Mouse (Mus musculus) forebrain, embryonic 10.5 days (tissue): ENCODE measurements around the gene Bcas1. TPM values are rescaled to one million over a fixed set of nuclear protein-coding genes. Genes with fewer than 3 reads are reported as not detected.
"Not testable (repeated sequence)": the region's sequence is repeated elsewhere in the genome, so short reads cannot be mapped to it uniquely, and the experiment has no call there.

Experiments used
- DNase-seq: peaks from one replicate; pipeline ENCODE4 v3.0.0-alpha.2; 2017; ENCODE audit warnings: low spot score; ENCODE audit errors: extremely low spot score
- H3K27ac ChIP-seq: fragments of 300-500 bp; sonication (generic); 2 replicates; pipeline ENCODE4 v1.5.1; 2016; ENCODE audit warnings: mild to moderate bottlenecking
- H3K27me3 ChIP-seq: fragments of 300-500 bp; sonication (generic); 2 replicates; pipeline ENCODE4 v1.6.1; 2016; ENCODE audit warnings: mild to moderate bottlenecking; ENCODE audit not compliant: poor library complexity, severe bottlenecking
- H3K36me3 ChIP-seq: fragments of 300-500 bp; sonication (generic); replicated peaks from 2 replicates; pipeline ENCODE4 v1.6.1; 2016; ENCODE audit warnings: mild to moderate bottlenecking, moderate library complexity
- H3K4me1 ChIP-seq: fragments of 300-500 bp; sonication (generic); 2 replicates; pipeline ENCODE4 v1.6.1; 2016
- H3K4me3 ChIP-seq: fragments of 300-500 bp; sonication (generic); 2 replicates; pipeline ENCODE4 v1.5.1; 2016; ENCODE audit warnings: mild to moderate bottlenecking, moderate library complexity
- H3K9me3 ChIP-seq: fragments of 300-500 bp; sonication (generic); 2 replicates; pipeline ENCODE4 v1.6.1; 2016; ENCODE audit warnings: mild to moderate bottlenecking, moderate library complexity
- WGBS: fragments of 180-500 bp; shearing (Covaris S2); methylation state at CpG from one replicate; pipeline ENCODE4 v1.1.7; 2016; 5-methylcytosine and 5-hydroxymethylcytosine counted together
- polyA plus RNA-seq: library from polyadenylated mRNA; unstranded; fragments of >200 nt; fragmentation: Nextera tagmentation; extraction: Ambion mirVana; gene quantifications from 2 replicates; pipeline ENCODE4 v1.2.1, GENCODE M21; 2016

Bcas1 gene
- 0.49 and 0.50 TPM in 2 replicates for polyA plus RNA-seq

- Histone ChIP-seq H3K36me3 (no peaks in the 10 kb centered on the region), H3K9me3 (no peaks in the 10 kb centered on the region; the same call in 1 of the 2 replicates), H3K27me3 (no peaks in the 10 kb centered on the region), H3K27ac (no peak within 1 kb of the TSS), H3K4me1 (peaks cover 17% of the 10 kb centered on the region), H3K4me3 (no peak within 1 kb of the TSS)
- 85% methylated on average over 8 of the region's 8 CpGs for WGBS
- DNase-seq, result no peak
Measured at GRCm38 (mm10) chr2:170427704-170428103, at the start of gene Bcas1. TSS of gene Bcas1 (minus strand) at chr2:170427845.

GRCm38 (mm10) chr2:170476643-170477042 lies 49.0 kb upstream of the Bcas1 start:
- 94% methylated on average over 8 of the region's 8 CpGs for WGBS
- DNase-seq, result no peak
- H3K9me3 ChIP-seq, result no peaks in the 10 kb centered on the region
- H3K4me3 ChIP-seq, result no peak overlapping the region
- H3K4me1 ChIP-seq, result no peaks in the 10 kb centered on the region
- no peak overlapping the region for H3K27ac ChIP-seq
- no peaks in the 10 kb centered on the region for H3K36me3 ChIP-seq
- peaks cover 18% of the 10 kb centered on the region; the same call in 1 of the 2 replicates for H3K27me3 ChIP-seq

DNA sequence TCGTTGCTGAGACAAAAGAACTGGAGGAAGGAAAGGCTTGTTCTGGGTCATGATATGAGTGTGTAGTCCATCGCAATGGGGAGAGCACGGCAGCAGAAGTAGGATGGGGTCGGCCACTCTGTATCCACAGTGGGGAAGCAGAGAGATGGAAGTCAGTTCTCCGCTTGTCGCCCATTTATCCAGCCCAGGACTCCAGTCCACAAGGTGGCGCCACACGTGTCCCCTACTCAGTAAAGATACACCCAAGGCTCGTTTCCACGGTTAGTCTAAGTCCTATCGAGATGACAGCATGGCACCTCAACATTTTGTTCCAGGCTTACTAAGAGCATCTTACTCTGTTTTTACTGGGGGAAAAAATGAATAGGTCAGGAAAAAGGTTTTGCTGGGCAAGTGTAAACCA lies 48.6 kb upstream of the Bcas1 start:
- Histone ChIP-seq H3K4me1 (no peaks in the 10 kb centered on the region), H3K27ac (no peak overlapping the region), H3K36me3 (no peaks in the 10 kb centered on the region), H3K9me3 (no peaks in the 10 kb centered on the region), H3K27me3 (peaks cover 21% of the 10 kb centered on the region; the same call in 1 of the 2 replicates), H3K4me3 (no peak overlapping the region)
- no peak for DNase-seq
- WGBS, result 86% methylated on average over 11 of the region's 11 CpGs

DNA sequence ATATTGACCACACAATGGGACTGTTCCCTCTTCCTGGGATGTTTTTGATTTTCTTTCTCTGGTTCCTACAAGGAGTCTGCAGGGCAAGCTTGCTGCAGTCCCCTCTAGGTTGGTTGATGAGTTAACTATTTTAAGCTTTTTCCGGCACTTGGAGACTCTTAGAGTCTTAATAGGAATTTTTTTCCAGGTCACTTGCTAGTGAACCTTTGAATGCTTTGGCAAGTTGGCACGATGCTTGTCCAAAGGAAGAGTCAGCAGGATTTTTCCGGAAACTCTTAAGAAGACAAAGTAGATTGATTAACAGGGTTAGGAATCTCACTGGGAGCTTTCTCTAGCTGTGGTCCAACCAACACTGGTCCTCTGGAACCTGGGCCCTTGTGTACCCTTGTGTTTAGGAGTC lies 47.5 kb upstream of the Bcas1 start:
- no peak overlapping the region for H3K4me3 ChIP-seq
- 63% methylated on average over 3 of the region's 3 CpGs for WGBS
- H3K27me3 ChIP-seq, result peaks cover 30% of the 10 kb centered on the region
- H3K4me1 ChIP-seq, result peaks cover 3% of the 10 kb centered on the region
- H3K27ac ChIP-seq, result no peak overlapping the region
- H3K36me3 ChIP-seq, result no peaks in the 10 kb centered on the region
- H3K9me3 ChIP-seq, result no peaks in the 10 kb centered on the region
- no peak for DNase-seq

GRCm38 (mm10) chr2:170474125-170474524 lies 46.5 kb upstream of the Bcas1 start:
- Histone ChIP-seq H3K36me3 (no peaks in the 10 kb centered on the region), H3K27me3 (peaks cover 37% of the 10 kb centered on the region), H3K4me1 (peaks cover 13% of the 10 kb centered on the region), H3K27ac (no peak overlapping the region), H3K9me3 (no peaks in the 10 kb centered on the region), H3K4me3 (no peak overlapping the region)
- DNase-seq, result no peak
- WGBS, result 96% methylated on average over 5 of the region's 5 CpGs

DNA sequence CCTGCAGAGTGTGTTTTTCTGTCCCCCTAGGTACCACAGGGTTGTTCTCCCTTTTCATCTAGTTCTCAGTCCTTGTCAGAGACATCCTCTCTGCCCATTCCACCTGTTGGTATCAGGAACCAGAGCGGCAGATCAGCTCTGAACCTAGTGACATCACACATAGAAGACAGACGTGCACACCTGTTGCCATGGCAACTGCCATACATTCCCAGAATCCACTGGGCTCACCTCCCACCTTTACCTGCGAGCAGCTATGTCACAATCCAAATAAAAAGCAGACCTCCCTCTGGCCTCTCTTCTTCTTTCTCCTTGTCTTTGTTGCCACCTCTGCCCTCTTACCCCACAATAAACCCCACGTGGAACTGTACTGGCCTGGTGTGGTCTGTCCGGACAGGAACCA lies 42.9 kb upstream of the Bcas1 start:
- Histone ChIP-seq H3K27ac (no peak overlapping the region), H3K27me3 (peaks cover 34% of the 10 kb centered on the region), H3K9me3 (no peaks in the 10 kb centered on the region), H3K4me3 (no peak overlapping the region), H3K4me1 (peaks cover 16% of the 10 kb centered on the region), H3K36me3 (no peaks in the 10 kb centered on the region)
- 90% methylated on average over 5 of the region's 5 CpGs for WGBS
- DNase-seq, result no peak

DNA sequence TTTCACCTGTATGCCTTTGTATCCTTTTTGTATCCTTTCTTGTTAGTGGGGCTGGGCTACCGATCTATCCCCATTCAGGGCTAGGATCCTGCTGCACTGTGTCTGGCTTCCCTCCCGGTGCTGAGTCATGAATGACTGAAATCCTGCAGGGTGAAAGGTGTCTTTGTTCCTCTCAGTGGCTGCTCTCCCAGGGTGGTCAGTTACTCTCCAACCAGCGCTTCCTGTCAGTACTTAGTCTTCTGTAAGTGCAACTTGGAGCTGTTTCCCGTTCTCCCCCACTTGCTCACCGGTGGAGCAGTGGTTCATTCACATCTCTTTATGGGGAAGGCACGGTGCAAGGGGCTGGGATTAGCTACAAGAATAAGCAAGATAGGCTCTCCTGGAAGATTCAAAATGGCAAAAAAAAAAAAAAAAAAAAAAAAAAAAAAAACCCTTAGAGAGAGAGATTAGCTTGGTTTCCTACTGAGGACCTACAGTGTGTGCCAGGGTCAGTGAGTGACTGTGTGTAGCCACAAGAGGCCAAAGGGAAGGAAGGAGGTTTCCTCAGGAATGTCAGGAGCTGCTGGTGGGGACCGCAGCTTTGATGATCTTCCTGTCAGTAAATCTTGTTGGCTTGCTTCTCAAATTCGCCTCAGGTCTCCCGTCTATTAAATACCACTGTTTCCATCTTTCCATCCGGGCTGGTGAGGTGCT lies 42.1 kb upstream of the Bcas1 start:
- DNase-seq, result peak; percentile 31
- peaks cover 16% of the 10 kb centered on the region for H3K4me1 ChIP-seq
- H3K36me3 ChIP-seq, result no peaks in the 10 kb centered on the region
- H3K27me3 ChIP-seq, result peaks cover 34% of the 10 kb centered on the region
- no peaks in the 10 kb centered on the region for H3K9me3 ChIP-seq
- WGBS, result 14% methylated on average over 10 of the region's 10 CpGs
- no peak overlapping the region for H3K27ac ChIP-seq
- peak overlapping the region; percentile 6; the same call in 1 of the 2 replicates for H3K4me3 ChIP-seq

DNA sequence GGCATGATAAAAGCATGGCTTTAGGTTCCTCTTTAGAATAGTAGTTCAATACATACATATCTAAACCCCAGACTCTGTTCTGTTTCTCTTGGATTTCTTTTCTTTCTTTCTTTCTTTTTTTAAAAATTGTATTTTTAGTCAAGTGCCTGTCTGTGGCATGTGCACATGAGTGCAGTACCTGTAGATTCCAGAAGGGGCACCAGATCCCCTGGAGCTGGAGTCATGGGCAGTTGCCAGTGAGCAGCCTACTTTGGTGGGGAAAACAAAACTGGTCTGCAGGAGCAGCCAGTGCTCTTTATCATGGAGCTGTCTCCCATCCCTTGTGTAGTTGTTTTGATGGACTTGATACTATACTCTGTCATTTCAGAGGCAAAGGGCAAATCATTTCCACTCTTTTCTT lies 40.4 kb upstream of the Bcas1 start:
- no peak overlapping the region for H3K27ac ChIP-seq
- DNase-seq, result no peak
- H3K4me3 ChIP-seq, result no peak overlapping the region
- H3K36me3 ChIP-seq, result no peaks in the 10 kb centered on the region
- H3K27me3 ChIP-seq, result peaks cover 34% of the 10 kb centered on the region
- H3K9me3 ChIP-seq, result no peaks in the 10 kb centered on the region
- peaks cover 16% of the 10 kb centered on the region for H3K4me1 ChIP-seq

- 49% methylated on average over 4 of the region's 4 CpGs for WGBS
- Histone ChIP-seq H3K9me3 (no peaks in the 10 kb centered on the region), H3K36me3 (no peaks in the 10 kb centered on the region)
Measured at GRCm38 (mm10) chr2:170464817-170465216, 37.2 kb upstream of the Bcas1 start.

GRCm38 (mm10) chr2:170461652-170462051 lies 34.0 kb upstream of the Bcas1 start:
- 54% methylated on average over 7 of the region's 7 CpGs for WGBS

More at GRCm38 (mm10) chr2:170464817-170465216, 37.2 kb upstream of the Bcas1 start:
- H3K27me3 ChIP-seq, result 0 out of 2 replicates have a peak, but pooled peaks cover 16% of the 10 kb centered on the region
- no peak overlapping the region for H3K4me3 ChIP-seq
- DNase-seq, result no peak
- H3K4me1 ChIP-seq, result peaks cover 25% of the 10 kb centered on the region
- no peak overlapping the region for H3K27ac ChIP-seq

DNA sequence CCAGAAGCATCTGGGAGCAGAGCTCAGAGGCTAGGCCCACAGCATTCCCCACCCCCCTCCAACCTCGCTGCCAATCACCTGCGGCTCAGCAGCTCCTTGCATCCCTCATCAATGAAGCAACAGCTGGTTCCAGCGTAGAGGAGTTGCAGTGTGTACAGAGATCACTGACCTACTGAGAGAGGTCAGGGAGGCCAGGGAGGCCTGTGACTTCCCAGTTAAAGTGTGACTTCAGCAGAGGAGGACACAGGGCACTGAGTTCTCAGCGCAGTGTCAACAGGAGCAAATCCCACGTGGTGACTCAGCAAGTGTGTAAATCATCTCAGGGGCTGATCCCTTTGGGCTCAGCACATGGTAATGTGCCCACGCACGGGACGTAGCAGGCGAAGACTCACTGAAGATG lies 32.2 kb upstream of the Bcas1 start:
- H3K27ac ChIP-seq, result peak overlapping the region; percentile 63
- no peak for DNase-seq
- H3K27me3 ChIP-seq, result peaks cover 6% of the 10 kb centered on the region; the same call in 1 of the 2 replicates
- no peaks in the 10 kb centered on the region for H3K36me3 ChIP-seq
- H3K4me3 ChIP-seq, result no peak overlapping the region
- H3K9me3 ChIP-seq, result no peaks in the 10 kb centered on the region
- H3K4me1 ChIP-seq, result peaks cover 26% of the 10 kb centered on the region
- 44% methylated on average over 9 of the region's 9 CpGs for WGBS

More at GRCm38 (mm10) chr2:170461652-170462051, 34.0 kb upstream of the Bcas1 start:
- Histone ChIP-seq H3K27me3 (peaks cover 6% of the 10 kb centered on the region; the same call in 1 of the 2 replicates), H3K4me1 (peaks cover 26% of the 10 kb centered on the region), H3K27ac (no peak overlapping the region), H3K4me3 (no peak overlapping the region), H3K36me3 (no peaks in the 10 kb centered on the region), H3K9me3 (no peaks in the 10 kb centered on the region)
- no peak for DNase-seq

DNA sequence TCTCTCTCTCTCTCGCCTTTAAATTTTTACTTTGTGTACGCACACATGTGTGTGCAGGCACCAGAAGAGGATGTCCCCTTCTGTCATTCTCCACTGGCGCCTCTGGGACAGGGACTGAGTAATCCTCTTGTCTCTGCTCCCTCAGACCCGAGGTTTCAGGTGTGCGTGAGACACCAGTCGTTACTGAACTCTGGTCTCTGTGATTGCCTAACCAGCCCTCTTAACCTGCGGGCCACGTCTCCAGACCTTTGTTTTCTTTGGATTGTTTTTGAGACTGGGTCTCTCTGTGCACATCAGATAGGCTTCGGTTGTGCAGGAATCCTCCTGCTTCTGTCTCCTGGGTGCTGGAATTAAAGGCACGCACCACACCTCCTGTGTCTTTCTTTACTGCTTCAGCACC lies 31.5 kb upstream of the Bcas1 start:
- Histone ChIP-seq H3K36me3 (no peaks in the 10 kb centered on the region), H3K9me3 (no peaks in the 10 kb centered on the region), H3K4me1 (peaks cover 26% of the 10 kb centered on the region), H3K4me3 (no peak overlapping the region), H3K27me3 (peaks cover 6% of the 10 kb centered on the region; the same call in 1 of the 2 replicates), H3K27ac (peak overlapping the region; percentile 63)
- no peak for DNase-seq
- 74% methylated on average over 10 of the region's 10 CpGs for WGBS

GRCm38 (mm10) chr2:170453809-170454208 lies 26.2 kb upstream of the Bcas1 start:
- not testable (repeated sequence) for DNase-seq, H3K27me3 ChIP-seq, H3K9me3 ChIP-seq, H3K4me1 ChIP-seq, H3K4me3 ChIP-seq, H3K36me3 ChIP-seq, H3K27ac ChIP-seq
- 72% methylated on average over 3 of the region's 4 CpGs for WGBS
